Mouse (Mus musculus): ENCODE results near the gene Gm5152. TPM values are rescaled to one million over a fixed set of nuclear protein-coding genes. Genes with fewer than 3 reads are reported as not detected.

The Gm5152 gene
- not detected for polyA plus RNA-seq (2017; shearing (Covaris generic))

GRCm38 (mm10) chr5:10246426-10246825 lies at the start of gene Gm5152:
Gene Gm5152, minus strand, starts transcription at chr5:10246526.

Data from activated CD4-positive, CD25-positive, alpha-beta regulatory T cell, adult 9 weeks (primary cell).